Mouse (Mus musculus) liver, embryonic 13.5 days (tissue): ENCODE measurements around the gene Tufm. TPM values are rescaled to one million over a fixed set of nuclear protein-coding genes. Genes with fewer than 3 reads are reported as not detected.

Experiments used
- ATAC-seq: fragments of 200-750 bp; cut with Nextera tagmentation; 2 replicates; pipeline ENCODE4 v1.8.0; 2017; ENCODE audit warnings: low read depth, mild to moderate bottlenecking, moderate number of reproducible peaks, moderate library complexity
- DNase-seq: peaks from one replicate; pipeline ENCODE4 v3.0.0; 2022
- H3K27ac ChIP-seq: fragments of 300-500 bp; sonication (generic); 2 replicates; pipeline ENCODE4 v1.5.1; 2015; ENCODE audit warnings: moderate library complexity, mild to moderate bottlenecking, inconsistent platforms
- H3K27me3 ChIP-seq: fragments of 300-500 bp; sonication (generic); 2 replicates; pipeline ENCODE4 v1.6.1; 2015; ENCODE audit warnings: mild to moderate bottlenecking, inconsistent platforms
- H3K36me3 ChIP-seq: fragments of 300-500 bp; sonication (generic); 2 replicates; pipeline ENCODE4 v1.6.1; 2015; ENCODE audit warnings: mild to moderate bottlenecking, inconsistent platforms
- H3K4me1 ChIP-seq: fragments of 300-500 bp; sonication (generic); replicated peaks from 2 replicates; pipeline ENCODE4 v1.6.1; 2015; ENCODE audit warnings: inconsistent platforms
- H3K4me2 ChIP-seq: fragments of 300-500 bp; sonication (generic); 2 replicates; pipeline ENCODE4 v1.6.1; 2015; ENCODE audit warnings: inconsistent platforms, mild to moderate bottlenecking, moderate library complexity
- H3K4me3 ChIP-seq: fragments of 300-500 bp; sonication (generic); replicated peaks from 2 replicates; pipeline ENCODE4 v1.5.1; 2015; ENCODE audit warnings: mild to moderate bottlenecking, inconsistent platforms
- H3K9ac ChIP-seq: fragments of 300-500 bp; sonication (generic); 2 replicates; pipeline ENCODE4 v1.6.1; 2015; ENCODE audit warnings: mild to moderate bottlenecking, inconsistent platforms
- H3K9me3 ChIP-seq: fragments of 300-500 bp; sonication (generic); replicated peaks from 2 replicates; pipeline ENCODE4 v1.6.1; 2016; ENCODE audit warnings: inconsistent platforms
- WGBS: fragments of 180-500 bp; shearing (Covaris S2); methylation state at CpG from one replicate; pipeline ENCODE4 v1.1.7; 2015; ENCODE audit not compliant: insufficient replicate concordance; 5-methylcytosine and 5-hydroxymethylcytosine counted together
- polyA plus RNA-seq: library from polyadenylated mRNA; unstranded; fragments of >200 nt; fragmentation: Nextera tagmentation; extraction: Ambion mirVana; gene quantifications from 2 replicates; pipeline ENCODE4 v1.2.1, GENCODE M21; 2015

Tufm gene
- polyA plus RNA-seq: 111 and 115 TPM in 2 replicates

GRCm38 (mm10) chr7:126487052-126487483 is at the start of gene Tufm:
Tufm (plus strand) TSS chr7:126487361.
- no peaks in the 10 kb centered on the region for H3K9me3 ChIP-seq

GRCm38 (mm10) chr7:126440134-126440533 is 47.0 kb upstream of the Tufm start:
- no peak for ATAC-seq
- Histone ChIP-seq H3K27ac (no peak overlapping the region), H3K36me3 (peaks cover 12% of the 10 kb centered on the region), H3K9me3 (no peaks in the 10 kb centered on the region), H3K4me1 (no peaks in the 10 kb centered on the region), H3K9ac (no peak overlapping the region), H3K27me3 (no peaks in the 10 kb centered on the region), H3K4me3 (no peak overlapping the region), H3K4me2 (no peak overlapping the region)
- WGBS: 80% methylated on average over 9 of the region's 9 CpGs
- DNase-seq: no peak

More at GRCm38 (mm10) chr7:126487052-126487483, at the start of gene Tufm:
- Histone ChIP-seq H3K27ac (peak within 1 kb of the TSS; percentile 81), H3K4me2 (peak within 1 kb of the TSS; percentile 87), H3K27me3 (no peaks in the 10 kb centered on the region), H3K9ac (peak within 1 kb of the TSS; percentile 84), H3K4me3 (peak within 1 kb of the TSS; percentile 77), H3K36me3 (peaks cover 34% of the 10 kb centered on the region), H3K4me1 (peaks cover 39% of the 10 kb centered on the region)
- DNase-seq (peak; percentile 87), ATAC-seq (peak; percentile 83)
- 0% methylated on average over 32 of the region's 32 CpGs for WGBS

- no peak for DNase-seq
- H3K27me3 ChIP-seq: no peaks in the 10 kb centered on the region
- no peaks in the 10 kb centered on the region for H3K9me3 ChIP-seq
- WGBS: 85% methylated on average over 10 of the region's 10 CpGs
- no peak overlapping the region for H3K4me2 ChIP-seq
- ATAC-seq: no peak
- H3K27ac ChIP-seq: no peak overlapping the region
- no peak overlapping the region for H3K4me3 ChIP-seq
- H3K4me1 ChIP-seq: no peaks in the 10 kb centered on the region
- H3K9ac ChIP-seq: no peak overlapping the region
- H3K36me3 ChIP-seq: peaks cover 24% of the 10 kb centered on the region
Measured at GRCm38 (mm10) chr7:126443997-126444396, 43.2 kb upstream of the Tufm start.

GRCm38 (mm10) chr7:126444536-126444935 is 42.6 kb upstream of the Tufm start:
- DNase-seq (no peak), ATAC-seq (no peak)
- Histone ChIP-seq H3K9ac (no peak overlapping the region; the same call in 1 of the 2 replicates), H3K4me2 (no peak overlapping the region), H3K4me3 (no peak overlapping the region), H3K9me3 (no peaks in the 10 kb centered on the region), H3K27ac (no peak overlapping the region), H3K4me1 (no peaks in the 10 kb centered on the region), H3K36me3 (peaks cover 24% of the 10 kb centered on the region), H3K27me3 (no peaks in the 10 kb centered on the region)
- 88% methylated on average over 9 of the region's 9 CpGs for WGBS

GRCm38 (mm10) chr7:126445104-126445815 is 41.9 kb upstream of the Tufm start:
- no peak for ATAC-seq
- Histone ChIP-seq H3K9me3 (no peaks in the 10 kb centered on the region), H3K4me1 (no peaks in the 10 kb centered on the region), H3K9ac (no peak overlapping the region), H3K27ac (no peak overlapping the region), H3K4me2 (no peak overlapping the region), H3K27me3 (no peaks in the 10 kb centered on the region), H3K36me3 (peaks cover 24% of the 10 kb centered on the region), H3K4me3 (no peak overlapping the region)
- no peak for DNase-seq
- 80% methylated on average over 15 of the region's 15 CpGs for WGBS

GRCm38 (mm10) chr7:126446217-126446616 is 40.9 kb upstream of the Tufm start:
- no peak for DNase-seq
- Histone ChIP-seq H3K36me3 (peaks cover 24% of the 10 kb centered on the region), H3K4me3 (no peak overlapping the region), H3K9me3 (no peaks in the 10 kb centered on the region), H3K4me2 (no peak overlapping the region), H3K9ac (no peak overlapping the region), H3K27ac (no peak overlapping the region), H3K27me3 (no peaks in the 10 kb centered on the region), H3K4me1 (no peaks in the 10 kb centered on the region)
- 90% methylated on average over 21 of the region's 21 CpGs for WGBS
- no peak for ATAC-seq

- ATAC-seq: no peak
- Histone ChIP-seq H3K4me3 (no peak overlapping the region), H3K4me2 (no peak overlapping the region), H3K36me3 (peaks cover 24% of the 10 kb centered on the region), H3K9ac (no peak overlapping the region), H3K9me3 (no peaks in the 10 kb centered on the region), H3K27me3 (no peaks in the 10 kb centered on the region), H3K4me1 (no peaks in the 10 kb centered on the region), H3K27ac (no peak overlapping the region)
- 72% methylated on average over 19 of the region's 19 CpGs for WGBS
- no peak for DNase-seq
Measured at GRCm38 (mm10) chr7:126448481-126448880, 38.7 kb upstream of the Tufm start.

GRCm38 (mm10) chr7:126449991-126450390 is 37.2 kb upstream of the Tufm start:
- DNase-seq: no peak
- Histone ChIP-seq H3K4me2 (no peak overlapping the region), H3K4me3 (no peak overlapping the region), H3K4me1 (no peaks in the 10 kb centered on the region), H3K36me3 (peaks cover 13% of the 10 kb centered on the region), H3K9me3 (no peaks in the 10 kb centered on the region), H3K27me3 (no peaks in the 10 kb centered on the region), H3K9ac (no peak overlapping the region), H3K27ac (no peak overlapping the region)
- 78% methylated on average over 18 of the region's 18 CpGs for WGBS
- no peak for ATAC-seq

- DNase-seq: no peak
- Histone ChIP-seq H3K9ac (no peak overlapping the region), H3K4me3 (no peak overlapping the region), H3K9me3 (no peaks in the 10 kb centered on the region), H3K4me2 (no peak overlapping the region), H3K27ac (no peak overlapping the region), H3K27me3 (no peaks in the 10 kb centered on the region), H3K4me1 (no peaks in the 10 kb centered on the region), H3K36me3 (peaks cover 7% of the 10 kb centered on the region)
- no peak for ATAC-seq
- WGBS: 75% methylated on average over 6 of the region's 6 CpGs
Measured at GRCm38 (mm10) chr7:126450641-126451040, 36.5 kb upstream of the Tufm start.

- ATAC-seq (no peak), DNase-seq (no peak)
- Histone ChIP-seq H3K36me3 (no peaks in the 10 kb centered on the region), H3K4me1 (peaks cover 4% of the 10 kb centered on the region; the same call in 1 of the 2 replicates), H3K9me3 (no peaks in the 10 kb centered on the region), H3K4me2 (no peak overlapping the region), H3K4me3 (no peak overlapping the region), H3K9ac (no peak overlapping the region), H3K27ac (no peak overlapping the region), H3K27me3 (no peaks in the 10 kb centered on the region)
- 78% methylated on average over 3 of the region's 3 CpGs for WGBS
Measured at GRCm38 (mm10) chr7:126452244-126452643, 34.9 kb upstream of the Tufm start.

GRCm38 (mm10) chr7:126453861-126454260 is 33.3 kb upstream of the Tufm start:
- WGBS: 58% methylated on average over 7 of the region's 7 CpGs
- DNase-seq (no peak), ATAC-seq (no peak)

GRCm38 (mm10) chr7:126455242-126455641 is 31.9 kb upstream of the Tufm start:
- H3K9ac ChIP-seq: no peak overlapping the region
- H3K4me1 ChIP-seq: peaks cover 4% of the 10 kb centered on the region; the same call in 1 of the 2 replicates
- no peaks in the 10 kb centered on the region for H3K27me3 ChIP-seq
- no peak overlapping the region for H3K27ac ChIP-seq
- H3K4me2 ChIP-seq: no peak overlapping the region
- ATAC-seq (no peak), DNase-seq (no peak)
- 66% methylated on average over 2 of the region's 2 CpGs for WGBS
- H3K9me3 ChIP-seq: no peaks in the 10 kb centered on the region
- H3K4me3 ChIP-seq: no peak overlapping the region
- H3K36me3 ChIP-seq: no peaks in the 10 kb centered on the region

More at GRCm38 (mm10) chr7:126453861-126454260, 33.3 kb upstream of the Tufm start:
- Histone ChIP-seq H3K27ac (no peak overlapping the region), H3K4me1 (peaks cover 4% of the 10 kb centered on the region; the same call in 1 of the 2 replicates), H3K36me3 (no peaks in the 10 kb centered on the region), H3K4me2 (no peak overlapping the region), H3K9ac (no peak overlapping the region), H3K4me3 (no peak overlapping the region), H3K9me3 (no peaks in the 10 kb centered on the region), H3K27me3 (no peaks in the 10 kb centered on the region)
